Mouse (Mus musculus) activated CD4-positive, CD25-positive, alpha-beta regulatory T cell, adult 4 months (primary cell): ENCODE data around the gene 1700017N19Rik. TPM values are rescaled to one million over a fixed set of nuclear protein-coding genes. Genes with fewer than 3 reads are reported as not detected.
"Not testable (repeated sequence)": the region's sequence is repeated elsewhere in the genome, so short reads cannot be mapped to it uniquely, and the experiment has no call there.

Source experiments
- ATAC-seq: one replicate; pipeline ENCODE4 v1.8.0; 2017
- polyA plus RNA-seq, 2 experiments: library from polyadenylated mRNA; unstranded; fragments of 100-300 nt; shearing (Covaris generic); gene quantifications; one replicate each; pipeline ENCODE4 v1.2.1; 2017

Gene 1700017N19Rik
- polyA plus RNA-seq: not detected

- no peak for ATAC-seq
Measured at GRCm38 (mm10) chr10:100590323-100590722, at the start of gene 1700017N19Rik, which contains the start of gene 4930430F08Rik. TSS of gene 1700017N19Rik (plus strand) at chr10:100590484. TSS of gene 4930430F08Rik (minus strand) at chr10:100590423.

GRCm38 (mm10) chr10:100556566-100557175 lies 33.6 kb upstream of the 1700017N19Rik start:
- no peak for ATAC-seq

GRCm38 (mm10) chr10:100560194-100560883 lies 29.9 kb upstream of the 1700017N19Rik start:
- ATAC-seq: not testable (repeated sequence)

- no peak for ATAC-seq
Measured at GRCm38 (mm10) chr10:100564112-100564511, 26.2 kb upstream of the 1700017N19Rik start.

GRCm38 (mm10) chr10:100571707-100572106 lies 18.6 kb upstream of the 1700017N19Rik start:
- ATAC-seq: no peak

GRCm38 (mm10) chr10:100574505-100575149 lies 15.7 kb upstream of the 1700017N19Rik start:
- ATAC-seq: no peak

GRCm38 (mm10) chr10:100575294-100575693 lies 15.0 kb upstream of the 1700017N19Rik start:
- no peak for ATAC-seq

GRCm38 (mm10) chr10:100584178-100584577 lies 6.1 kb upstream of the 1700017N19Rik start:
- ATAC-seq: no peak

- ATAC-seq: peak; percentile 9
Measured at GRCm38 (mm10) chr10:100588524-100588923, 1.8 kb upstream of the 1700017N19Rik start.

GRCm38 (mm10) chr10:100588932-100589388 lies 1.3 kb upstream of the 1700017N19Rik start:
- ATAC-seq: peak; percentile 94

GRCm38 (mm10) chr10:100598339-100598738 lies 8.1 kb downstream of the 1700017N19Rik start:
- no peak for ATAC-seq

GRCm38 (mm10) chr10:100603511-100603910 lies 13.2 kb downstream of the 1700017N19Rik start:
- no peak for ATAC-seq

GRCm38 (mm10) chr10:100604254-100604653 lies 14.0 kb downstream of the 1700017N19Rik start:
- no peak for ATAC-seq

GRCm38 (mm10) chr10:100617233-100617903 lies 27.1 kb downstream of the 1700017N19Rik start:
- ATAC-seq: no peak

- ATAC-seq: no peak
Measured at GRCm38 (mm10) chr10:100619474-100619873, 29.2 kb downstream of the 1700017N19Rik start.

GRCm38 (mm10) chr10:100620040-100620439 lies 29.8 kb downstream of the 1700017N19Rik start:
- no peak for ATAC-seq

- no peak for ATAC-seq
Measured at GRCm38 (mm10) chr10:100622494-100622893, 32.2 kb downstream of the 1700017N19Rik start.

GRCm38 (mm10) chr10:100629762-100630438 lies 39.6 kb downstream of the 1700017N19Rik start:
- peak; percentile 68 for ATAC-seq

GRCm38 (mm10) chr10:100642887-100643286 lies 52.6 kb downstream of the 1700017N19Rik start:
- no peak for ATAC-seq

- no peak for ATAC-seq
Measured at GRCm38 (mm10) chr10:100645331-100645935, 55.1 kb downstream of the 1700017N19Rik start.

- ATAC-seq: no peak
Measured at GRCm38 (mm10) chr10:100654183-100654582, 63.9 kb downstream of the 1700017N19Rik start.
